Mouse (Mus musculus): Measurements from ENCODE around the gene Frmpd1.

Frmpd1 gene

GRCm38 (mm10) chr4:45241330-45241729 is 56.7 kb downstream of the Frmpd1 start:
- DNase-seq (ENCODE audit: low read depth, low spot score), result no peak

GRCm38 (mm10) chr4:45242163-45242562 is 57.5 kb downstream of the Frmpd1 start:
- DNase-seq (ENCODE audit: low read depth, low spot score), result no peak

GRCm38 (mm10) chr4:45243211-45243902 is 58.7 kb downstream of the Frmpd1 start:
- no peak for DNase-seq (ENCODE audit: low read depth, low spot score)

- peak; percentile 5 for DNase-seq (ENCODE audit: low read depth, low spot score)
These were observed 66.6 kb downstream of the Frmpd1 start for GRCm38 (mm10) chr4:45251265-45251664.

GRCm38 (mm10) chr4:45252861-45253262 is 68.2 kb downstream of the Frmpd1 start:
- peak; percentile 4 for DNase-seq (ENCODE audit: low read depth, low spot score)

GRCm38 (mm10) chr4:45253839-45254601 is 69.3 kb downstream of the Frmpd1 start:
- DNase-seq (ENCODE audit: low read depth, low spot score), result peak; percentile 71

- DNase-seq (ENCODE audit: low read depth, low spot score), result peak; percentile 17
These were observed 74.7 kb downstream of the Frmpd1 start for GRCm38 (mm10) chr4:45259232-45259832.

- no peak for DNase-seq (ENCODE audit: low read depth, low spot score)
These were observed 76.9 kb downstream of the Frmpd1 start for GRCm38 (mm10) chr4:45261551-45261950.

- no peak for DNase-seq (ENCODE audit: low read depth, low spot score)
These were observed 83.2 kb downstream of the Frmpd1 start for GRCm38 (mm10) chr4:45267883-45268282.

- DNase-seq (ENCODE audit: low read depth, low spot score), result peak; percentile 46
These were observed 86.4 kb downstream of the Frmpd1 start for GRCm38 (mm10) chr4:45271041-45271452.

GRCm38 (mm10) chr4:45275770-45276169 is 91.1 kb downstream of the Frmpd1 start:
- DNase-seq (ENCODE audit: low read depth, low spot score), result no peak

- DNase-seq (ENCODE audit: low read depth, low spot score), result no peak
These were observed 94.6 kb downstream of the Frmpd1 start for GRCm38 (mm10) chr4:45279292-45279691.

- DNase-seq (ENCODE audit: low read depth, low spot score), result peak; percentile 81
These were observed 95.4 kb downstream of the Frmpd1 start for GRCm38 (mm10) chr4:45279981-45280548.

- peak; percentile 49 for DNase-seq (ENCODE audit: low read depth, low spot score)
These were observed 101.6 kb downstream of the Frmpd1 start for GRCm38 (mm10) chr4:45286318-45286717.

GRCm38 (mm10) chr4:45287906-45288305 is 103.2 kb downstream of the Frmpd1 start:
- no peak for DNase-seq (ENCODE audit: low read depth, low spot score)

GRCm38 (mm10) chr4:45296662-45297564 is 112.2 kb downstream of the Frmpd1 start, which contains the start of gene Trmt10b:
Gene Trmt10b, plus strand, starts transcription at chr4:45297127.
- peak; percentile 95 for DNase-seq (ENCODE audit: low read depth, low spot score)

GRCm38 (mm10) chr4:45305536-45305935 is 120.9 kb downstream of the Frmpd1 start:
- no peak for DNase-seq (ENCODE audit: low read depth, low spot score)

GRCm38 (mm10) chr4:45308046-45308445 is 123.4 kb downstream of the Frmpd1 start:
- peak; percentile 54 for DNase-seq (ENCODE audit: low read depth, low spot score)

GRCm38 (mm10) chr4:45308606-45309005 is 123.9 kb downstream of the Frmpd1 start:
- DNase-seq (ENCODE audit: low read depth, low spot score), result no peak

- DNase-seq (ENCODE audit: low read depth, low spot score), result no peak
These were observed 126.4 kb downstream of the Frmpd1 start for GRCm38 (mm10) chr4:45311056-45311455.
